Mouse (Mus musculus) hindbrain, embryonic 15.5 days (tissue): ENCODE measurements around the gene Cd36. TPM values are rescaled to one million over a fixed set of nuclear protein-coding genes. Genes with fewer than 3 reads are reported as not detected.
A peak's percentile ranks its signal among the peaks of the same experiment; 100 is the strongest.

Source experiments
- ATAC-seq: fragments of 200-750 bp; cut with Nextera tagmentation; 2 replicates; pipeline ENCODE4 v1.8.0; 2017; ENCODE audit warnings: low read depth, moderate number of reproducible peaks, moderate TSS enrichment; ENCODE audit not compliant: low FRiP score
- H3K27ac ChIP-seq: fragments of 300-500 bp; sonication (generic); replicated peaks from 2 replicates; pipeline ENCODE4 v1.5.1; 2015; ENCODE audit warnings: mild to moderate bottlenecking, inconsistent platforms
- H3K27me3 ChIP-seq: fragments of 300-500 bp; sonication (generic); 2 replicates; pipeline ENCODE4 v1.6.1; 2015; ENCODE audit warnings: control low read depth, inconsistent platforms
- H3K36me3 ChIP-seq: fragments of 300-500 bp; sonication (generic); 2 replicates; pipeline ENCODE4 v1.6.1; 2015; ENCODE audit warnings: control low read depth, inconsistent platforms
- H3K4me1 ChIP-seq: fragments of 300-500 bp; sonication (generic); replicated peaks from 2 replicates; pipeline ENCODE4 v1.6.1; 2015; ENCODE audit warnings: control low read depth, inconsistent platforms
- H3K4me2 ChIP-seq: fragments of 300-500 bp; sonication (generic); 2 replicates; pipeline ENCODE4 v1.6.1; 2015; ENCODE audit warnings: moderate library complexity, mild to moderate bottlenecking, inconsistent platforms
- H3K4me3 ChIP-seq: fragments of 300-500 bp; sonication (generic); 2 replicates; pipeline ENCODE4 v1.5.1; 2015; ENCODE audit warnings: mild to moderate bottlenecking, inconsistent platforms
- H3K9ac ChIP-seq: fragments of 300-500 bp; sonication (generic); 2 replicates; pipeline ENCODE4 v1.6.1; 2015; ENCODE audit warnings: inconsistent platforms
- H3K9me3 ChIP-seq: fragments of 300-500 bp; sonication (generic); 2 replicates; pipeline ENCODE4 v1.6.1; 2016; ENCODE audit warnings: control low read depth, inconsistent platforms
- WGBS: fragments of 180-500 bp; shearing (Covaris S2); methylation state at CpG from one replicate; pipeline ENCODE4 v1.1.7; 2015; 5-methylcytosine and 5-hydroxymethylcytosine counted together
- polyA plus RNA-seq: library from polyadenylated mRNA; unstranded; fragments of >200 nt; fragmentation: Nextera tagmentation; extraction: Ambion mirVana; gene quantifications from 2 replicates; pipeline ENCODE4 v1.2.1, GENCODE M21; 2015

The Cd36 gene
- polyA plus RNA-seq, 1 experiment from 2014 or later: 5.8 TPM

DNA sequence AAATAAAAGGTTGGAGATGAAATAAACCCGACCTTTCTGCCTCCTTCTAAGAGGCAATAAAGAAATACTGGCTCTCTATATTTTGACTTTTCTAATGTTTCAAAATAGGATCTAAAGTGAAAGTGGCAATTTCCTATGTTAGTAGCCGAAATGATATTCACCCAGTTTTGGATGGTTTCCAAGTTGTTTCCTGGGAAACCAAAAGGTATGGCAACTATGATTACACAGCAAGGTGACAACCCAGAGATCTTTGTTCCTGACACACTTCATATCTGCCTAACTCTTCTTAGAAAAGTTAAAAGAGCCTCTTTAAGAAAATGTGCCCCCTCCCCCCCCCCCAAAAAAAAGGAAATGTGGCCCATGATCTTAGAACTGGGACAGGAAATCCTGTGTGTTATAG lies 58.1 kb downstream of the Cd36 start:
- no peak overlapping the region for H3K27ac ChIP-seq
- H3K36me3 ChIP-seq: no peaks in the 10 kb centered on the region
- no peak overlapping the region for H3K4me2 ChIP-seq
- H3K9me3 ChIP-seq: no peaks in the 10 kb centered on the region
- no peak overlapping the region for H3K9ac ChIP-seq
- H3K4me1 ChIP-seq: no peaks in the 10 kb centered on the region
- no peak for ATAC-seq
- WGBS: 62% methylated on average over 2 of the region's 2 CpGs
- no peak overlapping the region for H3K4me3 ChIP-seq
- H3K27me3 ChIP-seq: no peaks in the 10 kb centered on the region

DNA sequence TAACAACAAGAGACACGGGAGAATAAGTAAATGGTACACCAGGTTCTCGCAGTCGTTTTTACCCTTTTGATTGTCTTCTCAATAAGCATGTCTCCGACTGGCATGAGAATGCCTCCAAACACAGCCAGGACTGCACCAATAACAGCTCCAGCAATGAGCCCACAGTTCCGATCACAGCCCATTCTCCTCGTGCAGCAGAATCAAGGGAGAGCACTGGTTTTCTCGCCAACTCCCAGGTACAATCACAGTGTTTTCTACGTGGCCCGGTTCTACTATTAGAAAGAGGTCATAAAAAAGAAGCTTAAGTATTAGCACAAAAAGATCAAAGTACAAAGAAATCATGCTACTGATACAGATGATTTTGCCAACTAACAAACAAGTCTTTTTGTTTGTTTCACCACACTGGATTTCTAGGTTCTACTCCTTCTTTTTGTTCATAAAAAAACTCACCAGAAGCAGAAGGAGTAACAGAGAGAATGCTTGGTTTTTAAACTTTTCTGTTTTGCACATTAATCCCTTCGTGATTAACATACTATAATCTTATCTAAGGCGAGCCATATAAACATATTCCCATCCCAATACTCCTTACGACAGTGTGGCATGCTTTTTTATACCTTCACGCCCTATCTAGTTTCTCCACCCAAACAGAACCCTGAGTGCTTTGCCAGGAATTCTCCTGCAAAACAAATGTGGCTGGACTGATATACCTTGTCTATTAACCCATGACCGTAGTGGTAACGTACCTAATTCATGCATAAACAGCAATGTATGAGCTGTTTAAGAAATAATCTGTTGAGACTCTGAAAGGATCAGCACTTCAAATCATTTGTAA lies 59.7 kb downstream of the Cd36 start:
- ATAC-seq: no peak
- H3K27me3 ChIP-seq: no peaks in the 10 kb centered on the region
- H3K9me3 ChIP-seq: no peaks in the 10 kb centered on the region
- H3K4me1 ChIP-seq: no peaks in the 10 kb centered on the region
- 72% methylated on average over 15 of the region's 15 CpGs for WGBS
- no peak overlapping the region for H3K4me2 ChIP-seq
- no peak overlapping the region for H3K27ac ChIP-seq
- H3K4me3 ChIP-seq: no peak overlapping the region
- H3K9ac ChIP-seq: no peak overlapping the region
- H3K36me3 ChIP-seq: no peaks in the 10 kb centered on the region

DNA sequence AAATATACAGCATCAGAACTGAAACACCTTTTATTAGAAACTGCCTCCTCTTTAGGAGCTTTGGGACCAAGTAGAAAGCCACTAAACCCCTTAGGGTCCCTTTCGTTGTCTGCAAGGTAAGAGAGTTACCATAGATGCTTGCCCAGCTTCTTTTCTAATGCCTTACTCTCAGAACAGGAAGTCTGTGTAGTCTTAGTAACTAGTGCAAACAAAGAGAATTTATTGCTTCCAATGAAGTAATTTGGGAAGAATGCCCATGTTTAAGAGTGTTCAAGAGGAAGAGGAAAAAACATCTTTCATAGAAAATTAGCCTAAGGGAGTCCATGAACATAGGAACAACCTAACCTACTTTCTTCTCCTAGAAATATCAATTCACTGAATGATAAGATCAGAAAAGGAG lies 67.2 kb downstream of the Cd36 start:
- no peak for ATAC-seq
- Histone ChIP-seq H3K4me3 (no peak overlapping the region), H3K36me3 (no peaks in the 10 kb centered on the region), H3K4me1 (no peaks in the 10 kb centered on the region), H3K9me3 (no peaks in the 10 kb centered on the region), H3K9ac (no peak overlapping the region), H3K4me2 (no peak overlapping the region), H3K27me3 (no peaks in the 10 kb centered on the region), H3K27ac (no peak overlapping the region)
- 89% methylated on average over 1 of the region's 1 CpGs for WGBS

DNA sequence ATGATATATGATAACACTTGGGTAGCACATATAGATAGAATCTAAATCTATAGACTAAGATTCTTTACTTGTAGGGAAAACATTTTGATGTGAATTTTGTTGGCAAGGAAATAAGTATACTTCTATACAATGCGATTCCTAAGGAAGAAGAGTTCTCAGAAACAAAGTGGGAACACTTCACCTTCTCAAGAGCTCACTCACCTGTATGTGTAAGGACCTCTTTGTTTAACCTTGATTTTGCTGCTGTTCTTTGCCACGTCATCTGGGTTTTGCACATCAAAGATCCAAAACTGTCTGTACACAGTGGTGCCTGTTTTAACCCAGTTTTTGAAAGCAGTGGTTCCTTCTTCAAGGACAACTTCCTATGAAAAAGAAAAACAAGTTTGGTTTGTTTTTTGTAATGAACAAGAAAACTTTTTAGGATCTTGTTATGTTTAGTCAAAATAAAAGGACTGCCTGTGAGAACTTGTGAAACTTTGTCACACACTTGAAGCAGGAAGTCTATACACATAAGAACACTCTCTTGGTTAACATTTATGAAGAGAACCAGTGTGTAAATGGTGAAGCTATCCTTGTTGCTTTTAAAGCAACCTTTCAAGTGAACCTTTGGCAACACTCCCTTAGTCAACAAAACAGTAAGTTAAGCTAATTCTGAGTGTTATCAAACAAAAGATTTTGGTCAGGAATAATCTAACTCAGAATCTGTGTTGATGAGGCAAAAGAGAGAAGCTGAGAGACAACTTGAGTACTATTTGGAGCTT lies 68.2 kb downstream of the Cd36 start:
- Histone ChIP-seq H3K27me3 (no peaks in the 10 kb centered on the region), H3K9me3 (no peaks in the 10 kb centered on the region), H3K36me3 (no peaks in the 10 kb centered on the region), H3K4me2 (no peak overlapping the region), H3K4me3 (no peak overlapping the region), H3K9ac (no peak overlapping the region), H3K4me1 (no peaks in the 10 kb centered on the region), H3K27ac (no peak overlapping the region)
- WGBS: 92% methylated on average over 2 of the region's 2 CpGs
- ATAC-seq: no peak

GRCm38 (mm10) chr5:17816170-17816569 lies 72.4 kb downstream of the Cd36 start:
- no peak overlapping the region for H3K4me2 ChIP-seq
- no peak overlapping the region for H3K4me3 ChIP-seq
- H3K36me3 ChIP-seq: no peaks in the 10 kb centered on the region
- no peak for ATAC-seq
- H3K4me1 ChIP-seq: no peaks in the 10 kb centered on the region
- WGBS: 7% methylated on average over 2 of the region's 2 CpGs
- no peaks in the 10 kb centered on the region for H3K27me3 ChIP-seq
- no peaks in the 10 kb centered on the region for H3K9me3 ChIP-seq
- H3K27ac ChIP-seq: no peak overlapping the region
- H3K9ac ChIP-seq: no peak overlapping the region

- Histone ChIP-seq H3K4me1 (no peaks in the 10 kb centered on the region), H3K4me2 (no peak overlapping the region), H3K4me3 (no peak overlapping the region), H3K27me3 (no peaks in the 10 kb centered on the region), H3K36me3 (no peaks in the 10 kb centered on the region), H3K9ac (no peak overlapping the region), H3K9me3 (no peaks in the 10 kb centered on the region), H3K27ac (no peak overlapping the region)
- 59% methylated on average over 1 of the region's 1 CpGs for WGBS
- no peak for ATAC-seq
These were observed 78.3 kb downstream of the Cd36 start for GRCm38 (mm10) chr5:17810336-17810735.

DNA sequence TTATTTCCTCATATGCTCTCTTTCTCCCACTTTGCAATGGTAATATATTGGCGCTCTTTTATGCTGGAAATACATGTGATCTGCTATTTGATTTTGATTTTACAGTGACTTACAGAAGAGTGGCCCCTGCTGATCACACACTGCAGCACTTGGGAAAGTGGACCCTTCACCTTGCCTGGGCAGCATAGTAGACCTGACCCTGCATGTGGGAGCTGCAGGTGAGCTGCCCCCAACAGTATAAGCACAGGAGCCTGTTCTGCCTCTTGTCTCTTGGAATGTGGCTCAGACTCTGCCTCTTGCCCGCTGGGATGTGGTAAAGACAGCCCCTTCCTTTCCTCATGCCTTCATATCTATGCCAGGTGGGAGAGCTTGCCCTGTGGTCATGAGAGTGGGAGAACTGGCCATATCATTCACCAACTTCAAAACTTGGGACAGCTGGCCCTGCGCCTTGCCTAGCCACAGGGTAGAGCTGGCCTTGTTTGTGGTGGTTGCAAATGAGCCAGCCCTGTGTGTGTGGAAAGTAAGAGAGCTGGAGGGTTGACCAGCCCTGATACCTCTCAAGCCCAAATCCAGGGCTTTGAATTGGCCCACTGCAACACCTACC lies 81.7 kb downstream of the Cd36 start:
- Histone ChIP-seq H3K4me1 (no peaks in the 10 kb centered on the region), H3K9ac (no peak overlapping the region), H3K4me3 (no peak overlapping the region), H3K36me3 (no peaks in the 10 kb centered on the region), H3K27ac (no peak overlapping the region), H3K27me3 (no peaks in the 10 kb centered on the region), H3K9me3 (no peaks in the 10 kb centered on the region), H3K4me2 (no peak overlapping the region)
- 91% methylated on average over 3 of the region's 3 CpGs for WGBS
- no peak for ATAC-seq

DNA sequence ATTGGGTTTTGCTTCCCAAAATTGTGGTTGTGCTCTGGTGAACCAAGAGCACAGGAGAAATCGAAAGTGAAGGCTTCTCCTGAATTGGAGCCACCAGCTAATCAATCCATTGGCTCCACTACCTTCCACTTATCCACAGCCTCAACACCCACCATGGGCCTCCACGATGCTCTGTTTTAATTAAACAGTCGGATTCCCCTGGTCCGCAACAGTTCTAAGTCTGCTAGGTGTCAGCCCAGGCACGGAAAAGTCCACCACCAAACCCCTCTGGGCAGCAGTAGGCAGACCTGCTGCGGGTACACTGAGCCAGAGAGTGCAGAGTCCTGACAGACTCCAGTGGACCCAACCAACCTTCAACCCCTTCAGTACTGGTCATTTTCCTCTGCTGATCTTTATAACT lies 112.0 kb downstream of the Cd36 start:
- ATAC-seq: no peak
- Histone ChIP-seq H3K9me3 (no peaks in the 10 kb centered on the region), H3K4me2 (no peak overlapping the region), H3K9ac (no peak overlapping the region), H3K36me3 (no peaks in the 10 kb centered on the region), H3K4me3 (no peak overlapping the region), H3K27ac (no peak overlapping the region), H3K4me1 (no peaks in the 10 kb centered on the region), H3K27me3 (no peaks in the 10 kb centered on the region)
- WGBS: 91% methylated on average over 6 of the region's 6 CpGs

- no peaks in the 10 kb centered on the region for H3K4me1 ChIP-seq
- H3K27me3 ChIP-seq: no peaks in the 10 kb centered on the region
- no peaks in the 10 kb centered on the region for H3K36me3 ChIP-seq
- H3K4me3 ChIP-seq: no peak overlapping the region
- H3K9ac ChIP-seq: no peak overlapping the region
- 91% methylated on average over 2 of the region's 2 CpGs for WGBS
- no peak overlapping the region for H3K27ac ChIP-seq
- no peak overlapping the region for H3K4me2 ChIP-seq
- H3K9me3 ChIP-seq: no peaks in the 10 kb centered on the region
- ATAC-seq: no peak
These were observed 118.3 kb downstream of the Cd36 start for GRCm38 (mm10) chr5:17770328-17770727.

GRCm38 (mm10) chr5:17766006-17766677 lies 122.5 kb downstream of the Cd36 start:
- Histone ChIP-seq H3K4me3 (no peak overlapping the region), H3K4me1 (no peaks in the 10 kb centered on the region), H3K27ac (no peak overlapping the region), H3K9me3 (no peaks in the 10 kb centered on the region), H3K9ac (no peak overlapping the region), H3K27me3 (no peaks in the 10 kb centered on the region), H3K36me3 (no peaks in the 10 kb centered on the region), H3K4me2 (no peak overlapping the region)
- peak; percentile 69 for ATAC-seq
- 60% methylated on average over 4 of the region's 4 CpGs for WGBS

DNA sequence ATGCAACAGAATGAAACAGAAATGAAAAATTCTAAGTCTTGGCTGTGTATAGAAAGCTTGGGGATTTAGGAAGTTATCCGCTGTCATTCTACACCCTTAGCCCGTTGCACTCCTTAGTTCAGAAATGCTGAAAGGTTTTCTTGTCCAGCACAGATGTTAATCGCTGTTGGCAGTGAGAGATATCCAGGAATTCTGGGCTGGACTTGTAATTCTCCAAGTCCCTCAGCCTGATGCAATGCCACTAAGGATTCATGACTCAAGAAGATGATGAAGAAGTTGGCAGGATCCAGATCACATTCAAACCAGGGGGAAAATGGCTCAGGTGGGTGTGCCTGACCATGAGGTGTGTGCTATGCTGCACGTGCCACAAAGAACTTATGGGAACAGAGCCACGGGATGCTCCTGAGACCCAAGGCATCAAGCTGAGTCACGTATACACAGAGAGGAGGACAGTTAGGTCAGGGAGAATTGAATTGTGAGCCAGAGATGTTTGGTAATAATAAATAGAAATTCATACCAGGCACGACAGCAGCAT lies 135.1 kb downstream of the Cd36 start:
- H3K4me3 ChIP-seq: no peak overlapping the region
- no peak overlapping the region for H3K4me2 ChIP-seq
- H3K9me3 ChIP-seq: no peaks in the 10 kb centered on the region
- no peaks in the 10 kb centered on the region for H3K27me3 ChIP-seq
- no peak for ATAC-seq
- no peaks in the 10 kb centered on the region for H3K4me1 ChIP-seq
- no peaks in the 10 kb centered on the region for H3K36me3 ChIP-seq
- H3K9ac ChIP-seq: no peak overlapping the region
- 88% methylated on average over 7 of the region's 7 CpGs for WGBS
- no peak overlapping the region for H3K27ac ChIP-seq

DNA sequence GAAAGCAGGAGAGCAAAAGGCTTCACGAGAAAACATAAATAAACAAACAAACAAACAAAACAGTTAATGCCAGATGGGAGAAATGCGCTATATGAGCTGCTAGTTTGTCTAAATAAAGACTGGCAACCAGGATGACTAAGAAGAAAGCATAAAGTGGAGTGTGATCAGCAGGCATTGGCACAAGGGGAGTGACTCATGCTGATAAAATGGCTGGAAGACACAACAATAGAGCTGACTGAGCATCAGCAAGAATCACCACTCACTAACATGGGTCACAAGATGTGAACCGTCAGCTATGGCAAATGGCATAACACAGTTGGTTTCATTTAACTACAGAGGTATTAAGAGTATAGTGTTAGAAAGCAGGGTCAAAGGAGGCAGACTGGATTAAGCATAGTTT lies 140.3 kb downstream of the Cd36 start:
- H3K27me3 ChIP-seq: no peaks in the 10 kb centered on the region
- no peak for ATAC-seq
- 76% methylated on average over 3 of the region's 3 CpGs for WGBS

More for the DNA sequence above, 140.3 kb downstream of the Cd36 start:
- Histone ChIP-seq H3K9ac (no peak overlapping the region), H3K9me3 (no peaks in the 10 kb centered on the region), H3K4me3 (no peak overlapping the region), H3K4me2 (no peak overlapping the region), H3K36me3 (no peaks in the 10 kb centered on the region), H3K4me1 (no peaks in the 10 kb centered on the region), H3K27ac (no peak overlapping the region)
